Comparison of ENCODE assay signal across 25 mouse cellular contexts in the genomic region with DNA sequence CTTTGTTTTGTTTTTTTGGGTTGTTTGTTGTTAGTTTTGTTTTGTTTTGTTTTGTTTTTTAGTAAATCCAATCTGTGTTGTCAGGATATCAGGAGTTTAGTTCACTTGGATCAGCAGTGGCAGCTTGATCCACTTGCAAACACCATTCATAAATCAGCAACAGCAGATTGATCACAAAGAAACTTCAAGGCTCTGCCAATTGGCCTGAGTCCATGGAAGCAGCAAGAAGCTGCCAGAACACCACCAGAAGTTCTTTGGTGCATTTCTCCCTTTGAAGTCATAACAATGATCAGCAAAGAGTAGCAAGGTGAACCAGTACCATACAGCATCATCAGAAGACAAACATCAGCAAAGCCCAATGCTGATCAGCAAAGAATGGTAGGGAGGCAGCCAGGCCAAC. TPM values are rescaled to one million over a fixed set of nuclear protein-coding genes. Genes with fewer than 3 reads are reported as not detected.
"Had no signal": no experiment of that assay in that cellular context is flagged by ENCODE, and none has a peak within 500 bp of the region (broad histone marks: within the 10 kb centered on the region; RNA-seq: fewer than 3 reads in every experiment).

No protein-coding gene starts in this region.

- H3K27me3 ChIP-seq: lung, embryonic 15.5 days; midbrain, embryonic 12.5 days; neural tube, embryonic 13.5 days; neural tube, embryonic 15.5 days had no signal

- DNase-seq: lung, adult 18-20 months; lung, postnatal 10 days; lung, postnatal 4 days; midbrain, embryonic 14.5 days; retina, postnatal 1 day; right cerebral cortex, adult 18-20 months; right cerebral cortex, postnatal 25 days; right cerebral cortex, postnatal 4 days; spleen, adult 18-20 months; thymus, adult 18-20 months; thymus, postnatal 14 days; thymus, postnatal 36 days had no signal

- H3K4me1 ChIP-seq: lung, embryonic 15.5 days; midbrain, embryonic 10.5 days; midbrain, embryonic 12.5 days; neural tube, embryonic 13.5 days; neural tube, embryonic 15.5 days had no signal

- H3K9ac ChIP-seq: lung, embryonic 15.5 days; midbrain, embryonic 12.5 days; neural tube, embryonic 13.5 days; neural tube, embryonic 15.5 days had no signal

- H3K27ac ChIP-seq: lung, embryonic 15.5 days; midbrain, embryonic 10.5 days; midbrain, embryonic 12.5 days; neural tube, embryonic 13.5 days; neural tube, embryonic 15.5 days had no signal

- H3K4me3 ChIP-seq: lung, embryonic 15.5 days; midbrain, embryonic 10.5 days; midbrain, embryonic 12.5 days; myocyte; neural tube, embryonic 13.5 days; neural tube, embryonic 15.5 days had no signal

- H3K36me3 ChIP-seq: lung, embryonic 15.5 days; midbrain, embryonic 10.5 days; midbrain, embryonic 12.5 days; neural tube, embryonic 13.5 days; neural tube, embryonic 15.5 days had no signal

- H3K9me3 ChIP-seq: lung, embryonic 15.5 days; midbrain, embryonic 10.5 days; midbrain, embryonic 12.5 days; neural tube, embryonic 13.5 days; neural tube, embryonic 15.5 days had no signal

- ATAC-seq: midbrain, embryonic 16.5 days had no signal

- H3K4me2 ChIP-seq: lung, embryonic 15.5 days; midbrain, embryonic 12.5 days; neural tube, embryonic 13.5 days; neural tube, embryonic 15.5 days had no signal

RNA-seq across cellular contexts. Expression of a gene that starts 3.9 kb away (rescaled TPM):
- polyA plus RNA-seq: midbrain, embryonic 12.5 days; midbrain, embryonic 14.5 days; midbrain, embryonic 16.5 days; myocyte had no signal

RNA-seq across cellular contexts. Expression of a gene that starts 22.7 kb away (rescaled TPM):
- polyA plus RNA-seq: lung, embryonic 15.5 days; midbrain, embryonic 10.5 days; midbrain, embryonic 12.5 days; midbrain, embryonic 14.5 days; midbrain, embryonic 16.5 days; myocyte; neural tube, embryonic 11.5 days; neural tube, embryonic 13.5 days; neural tube, embryonic 15.5 days; stomach, embryonic 14.5 days; thymus, postnatal 0 days had no signal

RNA-seq across cellular contexts. Expression of a gene that starts 28.1 kb away (rescaled TPM):
- total RNA-seq: megakaryocyte, adult 5-6 weeks; megakaryocyte-erythroid progenitor cell, adult 5-6 weeks had no signal
- polyA plus RNA-seq: lung, embryonic 15.5 days; midbrain, embryonic 10.5 days; midbrain, embryonic 12.5 days; midbrain, embryonic 14.5 days; midbrain, embryonic 16.5 days; myocyte; neural tube, embryonic 11.5 days; neural tube, embryonic 13.5 days; neural tube, embryonic 15.5 days; stomach, embryonic 14.5 days; thymus, postnatal 0 days had no signal

RNA-seq across cellular contexts. Expression of a gene that starts 40.4 kb away (rescaled TPM):
- total RNA-seq: megakaryocyte, adult 5-6 weeks; megakaryocyte-erythroid progenitor cell, adult 5-6 weeks had no signal
- polyA plus RNA-seq: lung, embryonic 15.5 days; midbrain, embryonic 10.5 days; midbrain, embryonic 12.5 days; midbrain, embryonic 14.5 days; midbrain, embryonic 16.5 days; myocyte; neural tube, embryonic 11.5 days; neural tube, embryonic 13.5 days; neural tube, embryonic 15.5 days; stomach, embryonic 14.5 days; stomach, embryonic 16.5 days had no signal
